Mouse (Mus musculus) ES-E14 (cell line): ENCODE results near the gene Rimklb.

Source experiments
- HCFC1 ChIP-seq: IDR thresholded peaks from 2 replicates; pipeline ENCODE4 v1.6.1; 2012; ENCODE audit warnings: low read length, inconsistent platforms, borderline replicate concordance; ENCODE audit not compliant: insufficient read depth
- MAFK ChIP-seq: IDR thresholded peaks from 2 replicates; pipeline ENCODE4 v1.6.1; 2014; ENCODE audit warnings: mild to moderate bottlenecking, low read depth, low read length, inconsistent platforms; ENCODE audit not compliant: insufficient read depth
- ZNF384 ChIP-seq: IDR thresholded peaks from 2 replicates; pipeline ENCODE4 v1.6.1; 2012; ENCODE audit warnings: low read depth, low read length, inconsistent platforms

DNA sequence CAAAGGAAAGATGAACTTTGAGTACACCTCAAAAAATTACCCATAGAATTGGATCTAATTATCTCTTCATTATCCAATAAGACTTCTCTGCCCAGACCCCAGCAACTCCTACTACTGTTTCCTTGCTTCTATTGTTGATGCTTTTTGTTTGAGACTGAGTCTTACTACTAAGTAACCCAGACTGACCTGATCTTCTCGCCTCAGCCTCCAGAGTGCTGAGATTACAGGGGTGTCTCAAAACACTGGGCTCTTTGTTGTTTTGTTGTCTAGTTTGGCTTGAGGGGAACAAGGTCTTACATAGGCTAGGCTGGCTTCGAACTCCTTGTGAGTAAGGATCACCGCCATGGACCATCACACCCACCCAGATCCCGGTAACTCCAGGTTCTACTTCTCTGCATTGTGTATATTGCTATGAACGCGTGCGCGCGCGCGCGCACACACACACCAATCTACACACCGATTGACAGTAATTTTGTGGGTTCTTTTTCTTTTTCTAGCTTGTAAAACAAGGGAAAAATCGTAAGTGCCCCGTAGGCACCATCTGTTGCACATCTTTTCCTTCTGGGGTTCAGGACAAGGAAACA is 7.5 kb downstream of the Rimklb start:
- TF ChIP-seq ZNF384, result no peak
- TF ChIP-seq MAFK, result no peak
- TF ChIP-seq HCFC1, result no peak
